In the genomic region with DNA sequence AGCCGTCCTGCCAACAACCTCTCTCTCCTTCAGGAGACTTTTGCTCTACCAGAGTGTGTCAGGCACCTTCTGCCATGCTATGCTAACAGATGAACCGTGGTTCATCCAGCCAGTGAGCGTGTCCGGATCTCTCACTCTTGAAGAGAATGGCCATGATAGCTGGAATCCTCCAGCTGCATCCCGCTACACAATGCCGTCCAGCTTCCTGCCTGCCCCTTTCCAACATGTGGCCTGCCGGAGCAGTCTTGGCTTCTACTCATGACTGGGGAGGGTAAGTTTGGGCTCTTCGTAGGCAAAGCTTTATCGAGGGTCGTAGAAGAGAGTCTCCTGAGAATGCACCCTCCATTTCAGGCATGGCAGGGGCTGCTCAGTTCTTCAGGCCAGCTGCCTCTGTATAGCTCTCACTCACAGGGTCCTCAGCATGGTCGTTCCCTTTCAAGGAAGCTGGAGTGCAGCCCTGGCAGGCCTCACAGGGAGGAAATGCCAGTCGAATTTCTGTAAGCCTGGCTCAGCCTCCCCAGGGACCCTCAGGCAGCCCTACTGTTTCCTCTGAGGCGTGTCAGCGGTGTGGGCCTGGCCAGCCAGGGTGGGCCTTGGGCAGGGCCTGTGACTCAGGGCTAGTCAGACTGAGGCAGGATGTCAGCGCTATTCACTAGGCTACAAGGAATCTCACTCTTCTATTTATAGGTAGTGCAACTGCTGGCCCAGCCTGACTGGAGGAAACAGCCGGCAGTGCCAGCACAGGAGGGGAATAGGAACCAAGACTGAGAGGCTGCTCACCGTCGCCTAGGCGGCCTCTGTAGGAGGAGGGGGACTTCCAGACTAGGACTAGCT, we compare ENCODE assay signal across 9 mouse cellular contexts.
DNase-seq lines count a peak whose midpoint lies in the region; ATAC-seq lines count a peak whose summit lies in the region.
"Had no signal": no experiment of that assay in that cellular context is flagged by ENCODE, and none has a peak within 500 bp of the region (broad histone marks: within the 10 kb centered on the region; RNA-seq: fewer than 3 reads in every experiment).

No protein-coding gene starts in this region.

- DNase-seq in right cerebral cortex, postnatal 4 days, result peak; percentile 18
- no peak for DNase-seq in right cerebral cortex, postnatal 36 days (ENCODE audit: low spot score in 2 of 2)
- DNase-seq in fibroblast of lung, adult 2 months (ENCODE audit: low read depth), result peak; percentile 91
- DNase-seq in heart, postnatal 14 days, result peak; percentile 70 to 73
- peak; percentile 82 to 93 for DNase-seq in kidney, postnatal 25 days
- DNase-seq in midbrain, embryonic 11.5 days (ENCODE audit: low spot score, missing footprints), result no peak
- DNase-seq in ovary, adult 18-20 months (ENCODE audit: low spot score), result no peak

- ATAC-seq in midbrain, embryonic 11.5 days (ENCODE audit: low FRiP score), result 0 out of 2 replicates have a peak, but pooled peaks have one; percentile 33
- ATAC-seq in frontal cortex, adult (ENCODE audit: low TSS enrichment), result no peak

- 81% methylated on average over 19 of the region's 19 CpGs for WGBS in midbrain, embryonic 11.5 days

- no peak overlapping the region for H3K27ac ChIP-seq in midbrain, embryonic 11.5 days (ENCODE audit: low read depth, low read length)
- H3K27ac ChIP-seq: macrophage had no signal

- no peak overlapping the region for H3K9ac ChIP-seq in midbrain, embryonic 11.5 days (ENCODE audit: low read length)

- H3K9me3 ChIP-seq in midbrain, embryonic 11.5 days (ENCODE audit: control insufficient read depth, low read length), result no peaks in the 10 kb centered on the region

- H3K27me3 ChIP-seq in midbrain, embryonic 11.5 days (ENCODE audit: control insufficient read depth, insufficient read depth, low read length), result no peaks in the 10 kb centered on the region

- no peaks in the 10 kb centered on the region for H3K36me3 ChIP-seq in midbrain, embryonic 11.5 days (ENCODE audit: control insufficient read depth, insufficient read depth, low read length)

- no peak overlapping the region for H3K4me2 ChIP-seq in midbrain, embryonic 11.5 days

- no peak overlapping the region for H3K4me3 ChIP-seq in midbrain, embryonic 11.5 days (ENCODE audit: low read depth, low read length)

- H3K4me1 ChIP-seq in midbrain, embryonic 11.5 days (ENCODE audit: control insufficient read depth, insufficient read depth, low read length), result peaks cover 6% of the 10 kb centered on the region

- intact Hi-C loops in heart, postnatal 14 days (cut with DNase I), result no loop called here

Comparison
In these comparisons a context has a peak if more than half of its experiments do, and no peak if none do; other contexts are left out.
1. DNase-seq: peak in right cerebral cortex, postnatal 4 days (single experiment), fibroblast of lung, adult 2 months (single experiment), heart, postnatal 14 days (2 of 2) and kidney, postnatal 25 days (2 of 2); none in right cerebral cortex, postnatal 36 days (0 of 2), midbrain, embryonic 11.5 days (single experiment) and ovary, adult 18-20 months (single experiment).